Mouse (Mus musculus): Measurements from ENCODE around the gene Ncor1. TPM values are rescaled to one million over a fixed set of nuclear protein-coding genes. Genes with fewer than 3 reads are reported as not detected.

Gene Ncor1
- polyA plus RNA-seq, 1 experiment from 2014 or later: 92.3 TPM

GRCm38 (mm10) chr11:62366879-62367278 lies 91.5 kb downstream of the Ncor1 start:
- Histone ChIP-seq H3K36me3 (ENCODE audit: control insufficient read depth, insufficient read depth, low read length) (peaks cover 42% of the 10 kb centered on the region), H3K4me2 (ENCODE audit: low read length) (no peak overlapping the region), H3K27ac (ENCODE audit: low read depth, low read length) (no peak overlapping the region)

GRCm38 (mm10) chr11:62355216-62355615 lies 103.1 kb downstream of the Ncor1 start:
- Histone ChIP-seq H3K27ac (ENCODE audit: low read depth, low read length) (no peak overlapping the region), H3K4me3 (ENCODE audit: low read depth, low read length) (no peak overlapping the region), H3K9ac (ENCODE audit: low read length) (no peak overlapping the region), H3K4me1 (ENCODE audit: control insufficient read depth, insufficient read depth, low read length) (no peaks in the 10 kb centered on the region), H3K36me3 (ENCODE audit: control insufficient read depth, insufficient read depth, low read length) (peaks cover 73% of the 10 kb centered on the region), H3K4me2 (ENCODE audit: low read length) (no peak overlapping the region), H3K9me3 (replicated peaks; ENCODE audit: control insufficient read depth, low read length) (no peaks in the 10 kb centered on the region), H3K27me3 (replicated peaks; ENCODE audit: control insufficient read depth, insufficient read depth, low read length) (no peaks in the 10 kb centered on the region)
- ATAC-seq (no peak), DNase-seq (ENCODE audit: low spot score) (no peak)
- 93% methylated on average over 2 of the region's 2 CpGs for WGBS

More at GRCm38 (mm10) chr11:62366879-62367278, 91.5 kb downstream of the Ncor1 start:
- no peak for DNase-seq (ENCODE audit: low spot score)
- ATAC-seq: no peak
- no peak overlapping the region for H3K4me3 ChIP-seq (ENCODE audit: low read depth, low read length)
- no peaks in the 10 kb centered on the region for H3K9me3 ChIP-seq (replicated peaks; ENCODE audit: control insufficient read depth, low read length)
- H3K9ac ChIP-seq (ENCODE audit: low read length): no peak overlapping the region
- WGBS: 91% methylated on average over 6 of the region's 6 CpGs
- no peaks in the 10 kb centered on the region for H3K4me1 ChIP-seq (ENCODE audit: control insufficient read depth, insufficient read depth, low read length)
- no peaks in the 10 kb centered on the region for H3K27me3 ChIP-seq (replicated peaks; ENCODE audit: control insufficient read depth, insufficient read depth, low read length)

GRCm38 (mm10) chr11:62351948-62352347 lies 106.4 kb downstream of the Ncor1 start:
- DNase-seq (ENCODE audit: low spot score) (no peak), ATAC-seq (no peak)
- H3K9ac ChIP-seq (ENCODE audit: low read length): no peak overlapping the region
- no peak overlapping the region for H3K27ac ChIP-seq (ENCODE audit: low read depth, low read length)
- H3K36me3 ChIP-seq (ENCODE audit: control insufficient read depth, insufficient read depth, low read length): peaks cover 73% of the 10 kb centered on the region
- no peak overlapping the region for H3K4me3 ChIP-seq (ENCODE audit: low read depth, low read length)
- H3K4me2 ChIP-seq (ENCODE audit: low read length): no peak overlapping the region
- no peaks in the 10 kb centered on the region for H3K27me3 ChIP-seq (replicated peaks; ENCODE audit: control insufficient read depth, insufficient read depth, low read length)
- H3K4me1 ChIP-seq (ENCODE audit: control insufficient read depth, insufficient read depth, low read length): no peaks in the 10 kb centered on the region
- 93% methylated on average over 4 of the region's 4 CpGs for WGBS
- H3K9me3 ChIP-seq (replicated peaks; ENCODE audit: control insufficient read depth, low read length): no peaks in the 10 kb centered on the region

- Histone ChIP-seq H3K4me3 (ENCODE audit: low read depth, low read length) (no peak overlapping the region), H3K9me3 (replicated peaks; ENCODE audit: control insufficient read depth, low read length) (no peaks in the 10 kb centered on the region), H3K4me2 (ENCODE audit: low read length) (no peak overlapping the region), H3K27ac (ENCODE audit: low read depth, low read length) (no peak overlapping the region), H3K36me3 (ENCODE audit: control insufficient read depth, insufficient read depth, low read length) (peaks cover 64% of the 10 kb centered on the region), H3K27me3 (replicated peaks; ENCODE audit: control insufficient read depth, insufficient read depth, low read length) (no peaks in the 10 kb centered on the region), H3K4me1 (ENCODE audit: control insufficient read depth, insufficient read depth, low read length) (no peaks in the 10 kb centered on the region), H3K9ac (ENCODE audit: low read length) (no peak overlapping the region)
- WGBS: 92% methylated on average over 13 of the region's 13 CpGs
- ATAC-seq (no peak), DNase-seq (ENCODE audit: low spot score) (no peak)
These were observed 115.3 kb downstream of the Ncor1 start for GRCm38 (mm10) chr11:62343002-62343401.

GRCm38 (mm10) chr11:62332228-62332627 lies 126.1 kb downstream of the Ncor1 start:
- Histone ChIP-seq H3K9ac (ENCODE audit: low read length) (no peak overlapping the region), H3K4me1 (ENCODE audit: control insufficient read depth, insufficient read depth, low read length) (no peaks in the 10 kb centered on the region), H3K27ac (ENCODE audit: low read depth, low read length) (no peak overlapping the region), H3K36me3 (ENCODE audit: control insufficient read depth, insufficient read depth, low read length) (peaks cover 91% of the 10 kb centered on the region), H3K9me3 (replicated peaks; ENCODE audit: control insufficient read depth, low read length) (no peaks in the 10 kb centered on the region), H3K4me2 (ENCODE audit: low read length) (no peak overlapping the region), H3K4me3 (ENCODE audit: low read depth, low read length) (no peak overlapping the region), H3K27me3 (replicated peaks; ENCODE audit: control insufficient read depth, insufficient read depth, low read length) (no peaks in the 10 kb centered on the region)
- ATAC-seq (no peak), DNase-seq (ENCODE audit: low spot score) (no peak)
- WGBS: 80% methylated on average over 4 of the region's 4 CpGs

- no peaks in the 10 kb centered on the region for H3K27me3 ChIP-seq (replicated peaks; ENCODE audit: control insufficient read depth, insufficient read depth, low read length)
- 93% methylated on average over 5 of the region's 5 CpGs for WGBS
- H3K36me3 ChIP-seq (ENCODE audit: control insufficient read depth, insufficient read depth, low read length): peaks cover 92% of the 10 kb centered on the region
- DNase-seq (ENCODE audit: low spot score) (no peak), ATAC-seq (no peak)
- H3K9me3 ChIP-seq (replicated peaks; ENCODE audit: control insufficient read depth, low read length): no peaks in the 10 kb centered on the region
- H3K4me2 ChIP-seq (ENCODE audit: low read length): no peak overlapping the region
- no peak overlapping the region for H3K9ac ChIP-seq (ENCODE audit: low read length)
- H3K4me3 ChIP-seq (ENCODE audit: low read depth, low read length): no peak overlapping the region
- H3K27ac ChIP-seq (ENCODE audit: low read depth, low read length): no peak overlapping the region
- no peaks in the 10 kb centered on the region for H3K4me1 ChIP-seq (ENCODE audit: control insufficient read depth, insufficient read depth, low read length)
These were observed 127.2 kb downstream of the Ncor1 start for GRCm38 (mm10) chr11:62331141-62331540.

- no peaks in the 10 kb centered on the region for H3K9me3 ChIP-seq (replicated peaks; ENCODE audit: control insufficient read depth, low read length)
- H3K4me3 ChIP-seq (ENCODE audit: low read depth, low read length): no peak overlapping the region
- H3K4me2 ChIP-seq (ENCODE audit: low read length): no peak overlapping the region
- H3K27me3 ChIP-seq (replicated peaks; ENCODE audit: control insufficient read depth, insufficient read depth, low read length): no peaks in the 10 kb centered on the region
- H3K4me1 ChIP-seq (ENCODE audit: control insufficient read depth, insufficient read depth, low read length): no peaks in the 10 kb centered on the region
- peaks cover 92% of the 10 kb centered on the region for H3K36me3 ChIP-seq (ENCODE audit: control insufficient read depth, insufficient read depth, low read length)
- DNase-seq (ENCODE audit: low spot score) (no peak), ATAC-seq (no peak)
- H3K27ac ChIP-seq (ENCODE audit: low read depth, low read length): no peak overlapping the region
- no peak overlapping the region for H3K9ac ChIP-seq (ENCODE audit: low read length)
- WGBS: 96% methylated on average over 3 of the region's 3 CpGs
These were observed 134.7 kb downstream of the Ncor1 start for GRCm38 (mm10) chr11:62323659-62324058.

GRCm38 (mm10) chr11:62320097-62320496 lies 138.2 kb downstream of the Ncor1 start:
- Histone ChIP-seq H3K9me3 (replicated peaks; ENCODE audit: control insufficient read depth, low read length) (no peaks in the 10 kb centered on the region), H3K27me3 (replicated peaks; ENCODE audit: control insufficient read depth, insufficient read depth, low read length) (no peaks in the 10 kb centered on the region), H3K4me1 (ENCODE audit: control insufficient read depth, insufficient read depth, low read length) (no peaks in the 10 kb centered on the region), H3K4me3 (ENCODE audit: low read depth, low read length) (no peak overlapping the region), H3K4me2 (ENCODE audit: low read length) (no peak overlapping the region), H3K27ac (ENCODE audit: low read depth, low read length) (no peak overlapping the region), H3K9ac (ENCODE audit: low read length) (no peak overlapping the region), H3K36me3 (ENCODE audit: control insufficient read depth, insufficient read depth, low read length) (peaks cover 93% of the 10 kb centered on the region)
- ATAC-seq (no peak), DNase-seq (ENCODE audit: low spot score) (no peak)
- 97% methylated on average over 3 of the region's 3 CpGs for WGBS

- Histone ChIP-seq H3K27me3 (replicated peaks; ENCODE audit: control insufficient read depth, insufficient read depth, low read length) (no peaks in the 10 kb centered on the region), H3K36me3 (ENCODE audit: control insufficient read depth, insufficient read depth, low read length) (peaks cover 96% of the 10 kb centered on the region), H3K9me3 (replicated peaks; ENCODE audit: control insufficient read depth, low read length) (no peaks in the 10 kb centered on the region), H3K4me1 (ENCODE audit: control insufficient read depth, insufficient read depth, low read length) (no peaks in the 10 kb centered on the region), H3K4me3 (ENCODE audit: low read depth, low read length) (no peak overlapping the region), H3K9ac (ENCODE audit: low read length) (no peak overlapping the region), H3K27ac (ENCODE audit: low read depth, low read length) (no peak overlapping the region), H3K4me2 (ENCODE audit: low read length) (no peak overlapping the region)
- WGBS: 88% methylated on average over 11 of the region's 11 CpGs
- ATAC-seq (no peak), DNase-seq (ENCODE audit: low spot score) (no peak)
These were observed 140.6 kb downstream of the Ncor1 start for GRCm38 (mm10) chr11:62317746-62318145.
